Mouse (Mus musculus) cerebral cortex, adult 2 months (tissue): ENCODE results near the gene Tox2.

Experiments
- WGBS: fragments of 180-500 bp; shearing (Covaris S2); methylation state at CpG from one replicate; pipeline ENCODE4 v1.1.7; 2018; 5-methylcytosine and 5-hydroxymethylcytosine counted together

The Tox2 gene

DNA sequence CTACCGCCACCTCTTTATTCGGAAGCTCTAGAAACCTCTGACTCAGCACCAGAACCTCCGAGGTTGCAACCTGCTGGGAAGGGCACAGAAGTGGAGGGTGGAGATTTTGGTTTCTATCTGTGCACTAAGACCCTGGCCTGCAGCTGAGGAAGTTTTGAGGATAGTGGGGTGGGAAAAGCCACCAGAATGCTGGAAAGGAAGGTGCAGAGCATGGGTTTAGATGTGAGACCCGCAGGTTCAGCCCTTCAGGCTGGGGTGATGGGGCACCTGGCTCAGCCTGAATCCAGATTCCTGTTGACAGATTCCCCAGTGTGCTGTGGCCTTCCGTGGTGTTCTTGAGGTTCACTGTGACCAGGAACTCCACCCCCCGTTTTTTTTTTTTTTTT, 2.3 kb downstream of the Tox2 start:
- WGBS, result 5% methylated on average over 6 of the region's 6 CpGs

DNA sequence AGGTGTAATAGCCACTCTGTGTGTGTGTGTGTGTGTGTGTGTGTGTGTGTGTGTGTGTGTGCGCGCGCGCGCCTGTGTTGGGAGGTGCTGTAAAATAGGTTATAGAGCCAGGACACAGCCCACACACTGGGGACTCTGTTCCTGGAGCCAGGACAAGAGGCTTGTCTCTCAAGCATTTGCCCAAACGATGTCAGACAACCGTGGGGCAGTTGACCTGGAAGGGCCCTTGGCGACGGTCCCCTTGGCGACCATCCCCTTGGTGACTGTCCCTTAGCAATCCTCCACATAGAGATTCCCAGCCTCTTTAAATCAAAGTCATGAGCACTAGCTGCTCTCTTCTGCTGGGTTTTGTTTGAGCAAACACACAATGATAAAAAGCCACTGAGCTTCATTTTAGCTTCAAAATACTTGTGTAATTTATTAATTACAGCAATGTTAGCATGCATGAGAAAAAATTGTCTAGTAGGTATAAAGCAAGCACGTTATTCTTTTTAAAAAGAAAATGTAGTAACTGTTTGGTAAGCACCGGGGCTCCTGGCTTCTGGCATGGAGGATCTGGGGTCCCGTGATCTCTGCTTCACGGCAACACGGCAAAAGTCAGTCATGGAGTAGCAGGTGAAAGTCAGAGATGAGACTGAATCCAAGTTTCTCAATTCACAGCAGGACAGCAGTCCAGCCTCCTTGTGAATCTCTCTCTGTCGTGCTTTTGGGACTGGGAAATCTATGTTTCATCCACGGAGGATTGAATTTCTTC, 3.0 kb downstream of the Tox2 start:
- 39% methylated on average over 17 of the region's 17 CpGs for WGBS

DNA sequence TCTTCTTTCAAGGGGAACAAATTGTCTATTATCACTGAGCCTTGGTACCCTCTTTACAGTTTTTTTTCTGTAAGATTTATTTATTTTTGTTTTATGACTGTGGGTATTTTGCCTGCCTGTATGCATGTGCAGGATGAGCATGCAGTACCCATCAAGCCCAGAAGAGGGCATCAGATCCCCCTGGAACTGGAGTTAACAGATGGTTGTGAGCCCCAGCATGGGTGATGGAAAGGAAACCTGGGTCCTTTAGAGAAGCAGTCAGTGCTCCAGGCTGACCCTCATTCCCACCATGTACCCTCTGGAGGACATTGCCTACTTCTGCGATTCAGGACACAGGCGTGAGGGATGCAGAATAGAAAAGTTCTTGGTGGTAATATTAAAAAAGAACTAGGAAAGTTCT, 4.4 kb downstream of the Tox2 start:
- 99% methylated on average over 2 of the region's 2 CpGs for whole genome bisulfite sequencing

DNA sequence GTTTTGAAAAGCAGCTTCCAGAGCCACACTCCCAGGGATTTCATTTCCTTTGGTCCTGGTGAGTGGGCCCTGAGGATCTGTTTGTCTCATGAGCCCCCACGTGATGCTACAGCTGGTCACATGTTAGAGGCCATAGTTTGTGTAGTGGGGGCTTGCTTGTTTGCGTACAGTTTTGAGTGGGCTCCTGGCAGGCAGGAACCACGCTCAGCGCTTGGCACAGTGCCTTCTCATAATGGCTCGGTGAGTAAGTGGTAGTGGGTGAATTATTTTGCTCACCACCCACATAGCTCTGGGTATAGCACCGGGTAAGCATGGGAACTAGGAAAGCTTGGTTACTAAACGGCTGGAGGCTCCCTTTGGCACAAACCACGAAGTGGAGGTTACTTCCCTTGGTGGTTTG, 6.2 kb downstream of the Tox2 start:
- 57% methylated on average over 8 of the region's 8 CpGs for WGBS

DNA sequence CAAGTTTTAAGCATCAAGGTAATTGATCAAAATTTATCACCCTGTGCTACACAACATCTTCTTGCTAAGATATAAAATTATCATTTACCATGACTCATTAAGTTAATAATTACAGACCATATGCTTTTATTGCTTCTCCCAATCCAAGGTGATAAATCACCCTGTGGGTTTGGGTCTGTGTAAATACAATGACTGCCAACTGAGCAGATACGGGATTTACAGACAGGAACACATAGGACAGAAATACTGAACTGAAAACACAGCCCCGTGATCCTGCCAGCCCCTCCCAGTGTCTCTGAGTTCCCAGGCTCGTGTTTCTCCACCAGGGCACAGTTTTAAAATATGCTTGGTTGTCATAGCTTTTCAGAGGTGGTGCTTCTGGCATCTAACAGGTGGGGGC, 10.2 kb downstream of the Tox2 start:
- 61% methylated on average over 3 of the region's 3 CpGs for WGBS

DNA sequence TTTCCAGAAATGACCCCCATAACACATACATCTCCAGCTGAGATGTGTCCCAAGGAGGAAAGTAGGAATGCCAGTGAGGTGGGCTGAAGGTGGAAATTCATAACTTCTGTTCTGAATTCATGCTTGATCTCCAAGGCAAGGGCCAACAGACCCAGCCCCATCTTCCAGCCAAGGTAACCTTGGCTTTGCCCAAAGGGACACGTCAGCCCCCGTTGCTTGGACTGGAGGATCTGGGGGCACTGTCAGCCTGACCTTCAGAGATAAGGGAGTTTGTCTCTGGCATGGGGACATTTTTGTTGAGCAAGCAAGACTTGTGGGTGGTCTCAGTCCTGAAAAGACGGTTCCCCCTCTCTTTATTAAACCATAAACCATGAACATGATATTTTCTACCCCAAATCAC, 15.2 kb downstream of the Tox2 start:
- WGBS, result 91% methylated on average over 3 of the region's 3 CpGs

DNA sequence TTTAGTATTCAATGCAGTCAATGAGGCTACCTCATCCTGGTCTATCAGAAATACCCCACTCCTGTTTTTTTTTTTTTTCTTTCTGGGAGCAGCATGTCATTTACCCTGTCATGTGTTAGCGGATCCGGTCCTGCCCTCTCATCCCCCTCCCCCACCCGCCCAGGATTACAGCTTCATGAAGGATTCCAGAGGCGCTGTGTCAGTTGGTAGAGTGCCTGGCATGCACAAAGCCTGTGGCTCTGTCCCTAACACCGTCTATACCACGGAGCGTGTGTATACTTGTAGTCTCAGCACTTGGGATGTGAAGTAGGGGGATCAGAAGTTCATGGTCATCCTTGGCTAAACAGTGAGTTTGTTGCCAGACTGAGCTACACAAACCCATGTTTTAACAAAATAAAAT, 15.6 kb downstream of the Tox2 start:
- 77% methylated on average over 7 of the region's 7 CpGs for WGBS

DNA sequence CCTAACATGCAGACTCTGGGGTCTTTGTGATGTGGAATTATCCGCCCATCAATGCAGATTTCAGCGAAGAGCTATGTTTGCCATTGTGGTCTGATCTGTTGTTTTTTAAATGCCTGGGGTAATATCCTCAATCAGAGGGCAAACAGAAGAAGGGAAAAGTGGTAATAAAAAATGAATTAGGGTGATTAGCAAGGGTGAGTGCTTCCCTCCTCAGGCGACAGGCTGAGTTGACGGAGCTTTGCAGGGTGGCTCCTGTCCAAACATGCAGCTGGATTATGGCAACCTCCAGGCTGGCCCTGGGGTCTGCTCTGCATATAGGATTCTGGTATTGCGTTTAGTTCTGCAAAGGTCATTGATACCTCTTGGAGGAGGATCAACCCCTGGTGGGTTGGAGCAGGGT, 16.5 kb downstream of the Tox2 start:
- 58% methylated on average over 5 of the region's 5 CpGs for WGBS

DNA sequence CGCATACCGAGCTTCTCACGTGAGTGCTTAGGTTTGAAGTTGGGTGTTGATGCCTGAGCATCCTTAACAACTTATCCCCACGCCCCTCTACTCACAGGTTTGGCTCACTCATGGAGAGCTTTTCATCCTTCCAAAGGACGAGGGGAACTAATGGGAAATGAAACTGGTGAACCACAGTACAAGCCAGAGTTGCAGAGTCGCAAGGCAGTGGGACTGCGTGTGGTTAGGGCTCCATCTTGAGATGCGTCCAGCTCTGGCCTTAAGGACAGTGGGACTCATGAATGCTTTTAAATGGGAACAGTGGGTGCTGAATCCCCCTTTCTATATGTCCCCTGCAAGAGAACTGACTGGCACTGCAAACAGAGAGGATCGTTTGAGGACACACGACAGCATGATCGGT, 17.8 kb downstream of the Tox2 start:
- WGBS, result 93% methylated on average over 11 of the region's 11 CpGs

DNA sequence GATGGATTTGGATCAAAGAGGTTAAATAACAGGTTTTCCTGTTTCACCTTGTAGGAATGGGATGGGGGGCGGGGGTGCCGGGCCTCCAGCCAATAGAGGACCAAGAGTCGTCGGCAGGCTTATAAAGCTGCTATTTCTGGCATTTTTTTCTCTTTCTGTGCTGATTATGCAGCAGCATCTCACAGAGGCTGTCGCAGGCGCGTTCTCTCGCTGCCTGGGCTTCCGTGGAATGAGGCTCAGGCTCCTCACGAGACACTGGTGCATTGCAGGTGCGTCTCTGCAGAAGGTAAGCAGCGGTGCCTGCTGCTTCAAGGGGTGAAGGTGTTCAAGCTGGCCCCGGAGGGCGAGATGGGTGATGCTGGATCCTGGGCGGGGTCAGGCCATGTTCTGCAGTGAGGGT, 22.4 kb downstream of the Tox2 start:
- 68% methylated on average over 15 of the region's 15 CpGs for WGBS

DNA sequence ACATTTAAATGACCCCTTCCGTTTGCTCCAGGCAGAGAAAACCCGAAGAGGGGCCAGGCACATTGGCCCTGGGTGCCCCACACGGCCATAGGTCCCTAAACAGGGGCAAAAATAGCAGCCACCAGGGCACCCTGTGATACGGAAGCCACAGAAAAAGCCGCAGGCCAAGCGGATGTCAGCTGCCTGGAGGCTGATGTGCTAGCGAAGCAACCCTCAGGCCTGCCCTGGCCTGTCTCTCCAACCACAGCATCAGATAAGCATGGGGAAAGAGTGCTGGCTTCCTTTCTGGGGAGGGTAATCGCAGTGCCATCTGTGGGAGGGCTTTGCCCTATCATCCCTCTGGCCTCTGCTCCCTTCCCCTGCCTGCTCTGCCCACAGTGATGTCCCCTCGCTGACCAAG, 26.1 kb downstream of the Tox2 start:
- WGBS, result 89% methylated on average over 9 of the region's 9 CpGs

DNA sequence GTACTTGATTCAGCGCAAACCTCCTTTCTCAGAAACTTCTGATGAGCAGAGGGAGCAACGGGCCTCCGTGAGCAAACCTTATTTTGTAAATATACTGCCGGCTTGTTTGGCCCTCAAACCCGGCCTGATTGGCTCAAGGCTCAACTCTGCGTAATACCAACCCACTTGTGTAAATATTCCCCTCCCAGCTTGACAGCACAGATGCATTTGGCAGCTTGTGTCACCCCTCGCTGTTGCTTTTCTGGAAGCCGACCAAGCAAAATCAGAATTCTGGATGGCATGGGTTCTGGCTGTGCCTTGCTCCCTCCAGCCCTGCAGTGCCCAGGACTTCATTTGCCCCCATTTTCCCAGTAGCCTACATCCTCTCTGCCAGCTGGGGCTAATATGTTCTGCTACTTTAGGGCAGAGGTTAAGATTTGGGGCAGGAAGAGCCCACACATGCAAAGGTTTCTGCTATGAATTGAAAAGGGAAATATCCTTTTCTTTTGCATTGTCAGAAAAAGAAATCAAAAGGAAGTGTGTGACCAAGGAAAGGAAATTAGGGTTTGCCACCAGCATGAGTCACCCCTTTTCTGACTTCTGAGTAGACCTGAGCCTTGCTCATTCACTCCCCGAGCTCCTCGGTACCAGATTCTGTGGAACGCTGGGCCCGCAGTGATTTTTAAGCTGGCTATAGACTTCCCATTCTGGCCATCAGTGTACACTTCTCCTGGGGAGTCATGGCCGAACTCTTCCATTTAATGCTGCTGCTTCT, 29.0 kb downstream of the Tox2 start:
- WGBS, result 67% methylated on average over 13 of the region's 13 CpGs

DNA sequence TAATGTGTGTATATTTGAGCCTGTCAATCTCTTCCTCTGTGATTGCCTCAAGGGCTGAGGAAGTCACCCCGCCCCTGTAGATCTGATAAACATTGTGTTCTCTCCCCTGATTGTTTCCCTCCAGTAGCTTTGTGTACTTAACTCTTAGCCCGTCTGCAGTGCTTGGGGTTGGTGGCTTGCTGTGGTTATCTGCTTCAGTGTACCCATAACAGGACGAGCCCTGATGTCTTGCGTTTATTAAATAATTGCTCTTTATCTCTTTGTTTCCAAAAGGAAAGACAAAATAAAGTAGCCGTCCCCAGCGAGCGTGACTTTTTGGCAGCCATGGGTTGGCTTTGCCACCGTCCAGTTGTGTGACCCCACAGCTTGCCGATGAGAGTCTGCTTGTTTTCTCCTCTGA, 30.7 kb downstream of the Tox2 start:
- 78% methylated on average over 9 of the region's 9 CpGs for WGBS

DNA sequence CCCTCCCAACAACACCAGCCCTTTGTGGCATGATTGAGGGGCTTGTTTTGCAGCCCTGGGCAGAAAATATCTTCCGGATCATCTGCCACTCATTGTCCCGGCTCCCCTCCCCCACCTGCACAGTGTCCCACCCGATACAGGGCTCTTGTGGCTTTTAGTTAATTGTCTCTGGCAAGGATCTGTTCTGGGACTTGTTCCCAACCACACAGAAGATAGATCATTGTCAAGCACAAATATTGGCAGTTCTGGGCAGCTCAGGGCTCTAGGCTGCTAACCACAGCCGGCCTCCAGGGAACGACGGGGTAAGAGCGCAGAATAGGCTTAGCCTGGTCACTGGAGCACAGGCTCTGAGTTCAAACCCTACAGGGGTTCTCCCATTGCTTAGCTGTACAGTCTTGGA, 33.1 kb downstream of the Tox2 start:
- 40% methylated on average over 7 of the region's 7 CpGs for WGBS

DNA sequence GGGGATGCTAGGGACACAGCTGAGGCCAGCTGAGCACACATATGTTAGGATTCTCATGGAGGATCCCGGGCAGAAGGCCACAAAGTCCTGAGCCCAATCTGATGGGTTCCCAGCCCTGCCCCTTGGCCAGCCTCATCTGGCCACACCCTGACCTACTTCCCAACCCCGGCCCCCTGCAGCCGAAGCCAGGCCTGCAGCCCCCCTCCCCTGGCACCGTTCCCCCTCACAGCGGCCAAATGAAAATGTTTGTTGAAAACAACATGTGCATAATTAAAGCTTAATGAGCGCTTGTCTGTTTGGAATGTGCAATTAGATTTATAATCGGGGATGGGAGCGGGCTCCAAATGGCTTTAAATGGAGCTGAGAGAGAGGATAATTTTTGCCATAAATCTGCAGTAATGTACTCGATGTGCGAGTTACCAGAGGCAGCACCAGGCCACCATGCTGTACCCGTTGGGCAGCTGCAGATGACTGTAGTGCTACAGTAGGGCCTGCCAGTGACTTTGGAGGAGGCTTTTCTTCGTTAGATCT, 35.1 kb downstream of the Tox2 start:
- 56% methylated on average over 12 of the region's 12 CpGs for WGBS

DNA sequence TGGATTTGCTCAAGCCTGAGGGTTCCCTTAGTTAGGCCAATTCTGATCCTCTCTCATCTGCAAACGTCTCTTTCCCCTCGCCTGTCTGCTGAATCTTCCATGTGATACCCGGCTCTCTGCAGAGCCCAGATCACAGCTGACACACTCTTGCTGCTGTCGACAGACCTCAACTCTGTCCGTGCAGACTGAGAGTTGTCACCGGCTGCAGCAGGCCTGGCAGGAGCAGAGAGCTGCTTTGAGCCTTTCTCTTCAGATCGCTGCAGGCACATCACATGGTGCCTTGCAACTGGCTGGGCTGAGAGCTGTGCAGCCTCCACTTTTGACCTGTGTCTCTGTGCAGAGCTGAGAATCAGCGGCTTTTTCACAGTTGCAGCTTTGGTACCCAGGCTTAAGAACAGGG, 37.0 kb downstream of the Tox2 start:
- WGBS, result 56% methylated on average over 8 of the region's 8 CpGs

DNA sequence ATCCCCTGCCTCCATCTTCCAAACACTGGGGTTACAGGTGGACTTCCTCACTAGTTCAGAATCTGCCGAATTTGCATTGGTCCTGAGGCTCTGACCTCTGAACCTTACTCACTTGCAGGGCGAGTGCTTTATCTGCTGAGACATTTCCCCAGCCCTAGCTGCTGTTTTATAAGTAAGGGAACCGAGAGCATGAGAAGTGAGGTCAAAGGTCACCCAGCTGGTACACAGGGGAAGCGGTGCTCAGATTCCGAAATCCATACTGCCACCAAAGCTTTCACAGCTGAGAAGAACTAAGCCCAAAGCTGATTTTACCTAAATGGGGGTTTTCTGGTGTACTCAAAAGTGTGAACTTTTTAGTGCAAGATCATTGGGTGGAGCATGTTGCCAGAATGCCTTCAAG, 38.9 kb downstream of the Tox2 start:
- 68% methylated on average over 5 of the region's 5 CpGs for WGBS

DNA sequence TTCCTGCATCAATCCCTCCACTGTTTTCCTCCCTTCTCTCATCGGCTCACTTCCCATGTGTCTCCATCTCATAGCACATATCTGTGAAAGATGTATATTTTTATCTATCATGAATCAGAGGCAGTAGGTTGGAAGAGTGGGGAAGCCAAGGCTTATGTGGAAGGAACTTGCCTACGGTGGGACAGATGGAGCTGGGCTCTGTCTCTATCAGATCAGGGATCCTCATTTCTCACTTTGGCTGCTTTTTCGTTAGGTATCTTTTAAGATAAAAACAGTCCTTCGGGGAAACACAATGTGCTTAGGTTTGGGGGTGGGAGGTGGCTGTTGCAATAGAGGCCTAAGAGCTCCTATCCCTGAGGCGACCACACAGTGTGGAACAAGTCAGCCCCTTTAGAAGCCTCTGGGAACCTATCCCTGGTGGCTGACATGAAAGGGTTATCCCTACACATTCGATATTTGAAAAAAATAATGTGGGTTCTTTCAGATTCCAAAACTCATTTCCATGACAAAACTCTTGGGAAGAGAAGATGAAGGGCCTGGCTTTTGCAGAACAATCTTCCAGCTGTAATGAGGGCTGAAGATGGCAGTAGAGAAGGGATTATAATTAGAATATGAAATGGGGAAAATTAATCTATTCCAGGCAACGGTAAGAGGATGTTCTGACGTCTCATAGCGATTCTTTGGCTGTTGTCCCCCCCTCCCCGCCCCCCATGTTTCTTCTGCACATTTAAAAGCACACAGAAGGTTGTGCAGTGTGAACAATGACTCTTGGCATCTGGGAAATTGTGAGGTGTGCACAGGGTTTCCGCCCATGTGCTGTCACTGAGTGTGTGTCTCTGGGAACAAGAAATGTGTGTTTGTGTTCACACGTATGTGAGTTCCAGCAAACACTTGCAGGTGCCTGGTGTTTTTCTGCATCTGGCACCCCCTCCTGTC, 41.3 kb downstream of the Tox2 start:
- WGBS, result 34% methylated on average over 12 of the region's 12 CpGs

DNA sequence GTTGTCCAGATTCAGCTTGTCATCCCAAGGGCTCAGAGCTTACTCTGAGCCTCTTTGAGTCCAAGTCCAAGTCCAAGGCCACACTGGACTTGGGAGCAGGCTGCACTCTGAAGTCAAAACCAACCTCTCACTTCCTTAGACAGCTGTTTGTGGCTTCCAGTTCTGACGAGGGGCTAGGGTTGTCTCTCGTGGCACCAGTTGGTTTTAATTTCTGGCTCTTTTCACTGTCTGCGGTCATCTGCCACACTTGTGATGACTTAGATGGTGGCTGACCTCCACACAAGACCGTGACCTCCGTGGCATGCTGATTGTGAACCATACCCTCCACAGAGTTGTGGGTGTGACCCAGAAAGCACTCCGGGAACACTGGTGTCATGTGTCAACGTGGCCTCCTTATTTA, 46.0 kb downstream of the Tox2 start:
- WGBS, result 90% methylated on average over 7 of the region's 7 CpGs

DNA sequence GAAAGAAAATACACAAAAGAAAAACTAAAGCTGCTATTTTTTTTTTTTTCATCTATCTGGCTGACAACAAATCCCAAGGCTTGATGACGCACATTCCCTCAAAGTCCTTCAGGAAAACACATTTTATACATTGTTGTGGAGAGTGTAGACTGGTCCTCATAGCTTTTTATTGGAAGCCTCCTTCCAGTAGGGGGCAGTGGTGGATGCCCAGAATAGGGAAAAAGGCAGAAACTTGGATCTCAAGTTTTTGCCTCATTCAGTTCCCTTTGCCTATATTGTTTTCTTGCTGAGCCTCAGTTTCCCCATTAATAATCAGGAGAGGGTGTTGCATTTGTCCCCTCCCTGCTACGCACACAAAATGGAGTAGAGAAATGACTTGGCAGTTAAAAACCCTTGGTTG, 49.7 kb downstream of the Tox2 start:
- 96% methylated on average over 2 of the region's 2 CpGs for WGBS

DNA sequence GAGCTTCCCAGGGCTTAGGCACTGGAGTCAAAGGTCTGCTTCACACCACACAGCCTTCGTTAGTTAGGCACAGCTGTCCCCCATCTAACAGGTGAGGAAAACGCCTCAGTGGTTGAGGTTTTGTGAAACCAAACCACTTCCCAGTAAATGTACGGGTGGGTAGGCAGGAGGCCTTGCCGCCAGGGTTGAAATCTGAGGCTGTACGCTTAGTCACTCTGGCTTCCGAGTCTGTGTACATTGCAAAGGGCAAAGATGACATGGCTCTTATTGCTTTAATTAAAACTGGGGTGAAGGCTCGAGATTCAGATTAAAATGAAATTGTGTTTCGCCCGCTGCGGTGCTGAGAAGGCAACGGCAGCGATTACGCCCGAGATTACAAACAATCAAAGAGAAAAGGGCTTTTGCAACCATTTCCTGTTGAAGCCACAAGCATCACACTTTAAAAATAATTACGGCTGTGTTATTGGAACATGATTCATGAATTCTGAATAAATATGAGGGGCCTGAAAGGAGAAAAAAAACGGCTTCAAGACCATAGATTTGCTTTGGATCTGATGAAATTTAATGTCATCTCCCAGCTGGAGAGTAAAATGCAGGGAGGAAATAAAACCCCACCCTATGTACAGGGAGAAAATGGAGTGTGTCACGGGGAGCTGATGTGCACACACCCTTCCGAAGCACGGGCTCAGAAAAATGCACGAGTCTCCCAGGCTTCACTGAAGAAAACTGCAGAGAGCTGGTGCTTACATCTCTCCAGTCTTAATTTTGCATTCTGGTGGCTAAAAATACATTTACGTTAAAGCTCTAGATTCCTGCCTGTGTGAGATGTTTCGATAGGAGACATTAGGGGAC, 50.5 kb downstream of the Tox2 start:
- WGBS, result 51% methylated on average over 22 of the region's 22 CpGs
